Mouse (Mus musculus) CH12.LX (cell line): ENCODE data around the gene Dnajb11. TPM values are rescaled to one million over a fixed set of nuclear protein-coding genes. Genes with fewer than 3 reads are reported as not detected.

ENCODE experiments used
- DNase-seq: peaks from one replicate; pipeline ENCODE4 v3.0.0-alpha.2; 2013; ENCODE audit errors: extremely low read depth
- H3K27ac ChIP-seq: 2 replicates; pipeline ENCODE4 v1.5.1; 2012; ENCODE audit warnings: low read depth, mild to moderate bottlenecking, control low read depth, moderate library complexity; ENCODE audit not compliant: insufficient read depth
- H3K27me3 ChIP-seq: replicated peaks from 2 replicates; pipeline ENCODE3; 2012; ENCODE audit warnings: inconsistent platforms
- H3K36me3 ChIP-seq, 2 experiments: replicated peaks in 1 of 2; 2 replicates each; pipeline versions ENCODE3 to v1.6.1; 2012; ENCODE audit warnings: inconsistent platforms in 1 of 2, low read length in 1 of 2, mild to moderate bottlenecking in 1 of 2, mixed read lengths in 1 of 2, moderate library complexity in 1 of 2; ENCODE audit not compliant: control insufficient read depth in 1 of 2, insufficient read depth in 1 of 2
- H3K4me1 ChIP-seq, 2 experiments: 2 replicates each; pipeline ENCODE4 v1.6.1; 2012; ENCODE audit warnings: inconsistent platforms in 1 of 2, moderate library complexity in 1 of 2; ENCODE audit not compliant: insufficient read depth in 2 of 2, control insufficient read depth in 1 of 2
- H3K4me2 ChIP-seq: 2 replicates; pipeline ENCODE4 v1.6.1; 2012; ENCODE audit warnings: low read depth, mild to moderate bottlenecking, control low read depth; ENCODE audit not compliant: poor library complexity, insufficient read depth, severe bottlenecking
- H3K4me3 ChIP-seq, 3 experiments: fragments of 150-350 bp in 1 of 3; sonication (generic) in 1 of 3; replicated peaks in 1 of 3; 2 replicates each; pipeline versions ENCODE3 to v1.5.1; 2011 to 2012; ENCODE audit warnings: low read depth in 2 of 3, low read length in 2 of 3, mild to moderate bottlenecking in 2 of 3, moderate library complexity in 2 of 3, control low read depth in 1 of 3, improper control_type of control experiment in 1 of 3, inconsistent platforms in 1 of 3, mixed read lengths in 1 of 3; ENCODE audit not compliant: poor library complexity in 1 of 3
- H3K79me2 ChIP-seq: replicated peaks from 2 replicates; pipeline ENCODE4 v1.6.1; 2012; ENCODE audit warnings: mild to moderate bottlenecking, moderate library complexity; ENCODE audit not compliant: control insufficient read depth, poor library complexity, insufficient read depth, severe bottlenecking; ENCODE audit errors: extremely low read depth
- H3K9ac ChIP-seq: 2 replicates; pipeline ENCODE4 v1.6.1; 2012; ENCODE audit warnings: low read depth, mild to moderate bottlenecking, control low read depth, moderate library complexity; ENCODE audit not compliant: insufficient read depth
- H3K9me3 ChIP-seq: replicated peaks from 2 replicates; pipeline ENCODE3; 2012; ENCODE audit warnings: low read length, inconsistent platforms, mixed read lengths
- CHD1 ChIP-seq: IDR thresholded peaks from 2 replicates; pipeline ENCODE4 v1.6.1; 2012; ENCODE audit warnings: low read depth, low read length, improper control_type of control experiment, inconsistent platforms
- CHD2 ChIP-seq: IDR thresholded peaks from 2 replicates; pipeline ENCODE4 v1.6.1; 2011; ENCODE audit warnings: low read length, improper control_type of control experiment
- E2F4 ChIP-seq: IDR thresholded peaks from 2 replicates; pipeline ENCODE4 v1.6.1; 2011; ENCODE audit warnings: low read depth, low read length, improper control_type of control experiment; ENCODE audit not compliant: insufficient replicate concordance
- ELF1 ChIP-seq: IDR thresholded peaks from 2 replicates; pipeline ENCODE4 v1.6.1; 2014; ENCODE audit warnings: low read depth, mild to moderate bottlenecking, inconsistent platforms, low read length, improper control_type of control experiment
- ETS1 ChIP-seq: conservative IDR thresholded peaks from 2 replicates; pipeline ENCODE4 v1.6.1; 2012; ENCODE audit warnings: low read depth, mild to moderate bottlenecking, inconsistent platforms, low read length, improper control_type of control experiment, moderate library complexity
- GABPA ChIP-seq: IDR thresholded peaks from 2 replicates; pipeline ENCODE4 v1.6.1; 2012; ENCODE audit warnings: low read depth, low read length, improper control_type of control experiment, inconsistent platforms; ENCODE audit not compliant: insufficient replicate concordance
- HCFC1 ChIP-seq: IDR thresholded peaks from 2 replicates; pipeline ENCODE4 v1.6.1; 2012; ENCODE audit warnings: low read depth, mild to moderate bottlenecking, inconsistent platforms, low read length, improper control_type of control experiment
- JUN ChIP-seq: IDR thresholded peaks from 2 replicates; pipeline ENCODE4 v1.6.1; 2011; ENCODE audit warnings: low read depth, mild to moderate bottlenecking, low read length, improper control_type of control experiment, moderate library complexity; ENCODE audit not compliant: insufficient read depth
- JUND ChIP-seq: conservative IDR thresholded peaks from 2 replicates; pipeline ENCODE4 v1.6.1; 2011; ENCODE audit warnings: low read depth, low read length, improper control_type of control experiment
- KAT2A ChIP-seq: IDR thresholded peaks from 2 replicates; pipeline ENCODE4 v1.6.1; 2012; ENCODE audit warnings: low read length, improper control_type of control experiment, inconsistent platforms; ENCODE audit not compliant: insufficient replicate concordance
- MAFK ChIP-seq: IDR thresholded peaks from 2 replicates; pipeline ENCODE4 v1.6.1; 2011; ENCODE audit warnings: low read length, improper control_type of control experiment; ENCODE audit not compliant: insufficient replicate concordance
- MAX ChIP-seq: IDR thresholded peaks from 2 replicates; pipeline ENCODE4 v1.6.1; 2011; ENCODE audit warnings: low read length, improper control_type of control experiment
- MEF2A ChIP-seq: IDR thresholded peaks from 2 replicates; pipeline ENCODE4 v1.6.1; 2014; ENCODE audit warnings: low read depth, mild to moderate bottlenecking, inconsistent platforms, low read length, improper control_type of control experiment, borderline replicate concordance
- MXI1 ChIP-seq: IDR thresholded peaks from 2 replicates; pipeline ENCODE4 v1.6.1; 2011; ENCODE audit warnings: mild to moderate bottlenecking, low read depth, low read length, improper control_type of control experiment
- NELFE ChIP-seq: IDR thresholded peaks from 2 replicates; pipeline ENCODE4 v1.6.1; 2011; ENCODE audit warnings: low read depth, low read length, improper control_type of control experiment
- PAX5 ChIP-seq: IDR thresholded peaks from 2 replicates; pipeline ENCODE4 v1.6.1; 2012; ENCODE audit warnings: low read length, inconsistent platforms, mixed read lengths
- POLR2A ChIP-seq: IDR thresholded peaks from 2 replicates; pipeline ENCODE4 v1.6.1; 2011; ENCODE audit warnings: low read depth, mild to moderate bottlenecking, improper control_type of control experiment, low read length
- RAD21 ChIP-seq: IDR thresholded peaks from 2 replicates; pipeline ENCODE4 v1.6.1; 2011; ENCODE audit warnings: low read depth, mild to moderate bottlenecking, low read length, improper control_type of control experiment, moderate library complexity
- RCOR1 ChIP-seq: conservative IDR thresholded peaks from 2 replicates; pipeline ENCODE4 v1.6.1; 2012; ENCODE audit warnings: low read depth, mild to moderate bottlenecking, inconsistent platforms, low read length, improper control_type of control experiment
- TBP ChIP-seq: conservative IDR thresholded peaks from 2 replicates; pipeline ENCODE4 v1.6.1; 2011; ENCODE audit warnings: low read depth, low read length, improper control_type of control experiment
- TCF12 ChIP-seq: IDR thresholded peaks from 2 replicates; pipeline ENCODE4 v1.6.1; 2014; ENCODE audit warnings: low read depth, mild to moderate bottlenecking, inconsistent platforms, low read length, improper control_type of control experiment
- USF1 ChIP-seq: IDR thresholded peaks from 2 replicates; pipeline ENCODE4 v1.6.1; 2014; ENCODE audit warnings: low read depth, mild to moderate bottlenecking, inconsistent platforms, low read length, improper control_type of control experiment
- USF2 ChIP-seq: conservative IDR thresholded peaks from 2 replicates; pipeline ENCODE4 v1.6.1; 2011; ENCODE audit warnings: low read depth, low read length, improper control_type of control experiment
- ZC3H11A ChIP-seq: IDR thresholded peaks from 2 replicates; pipeline ENCODE4 v1.6.1; 2012; ENCODE audit warnings: low read depth, mild to moderate bottlenecking, inconsistent platforms, low read length, improper control_type of control experiment
- ZKSCAN1 ChIP-seq: IDR thresholded peaks from 2 replicates; pipeline ENCODE4 v1.6.1; 2012; ENCODE audit warnings: low read depth, inconsistent platforms, low read length, improper control_type of control experiment, borderline replicate concordance
- ZMIZ1 ChIP-seq: IDR thresholded peaks from 2 replicates; pipeline ENCODE4 v1.6.1; 2012; ENCODE audit warnings: low read depth, mild to moderate bottlenecking, inconsistent platforms, low read length, improper control_type of control experiment
- ZNF384 ChIP-seq: IDR thresholded peaks from 2 replicates; pipeline ENCODE4 v1.6.1; 2012; ENCODE audit warnings: low read depth, low read length, improper control_type of control experiment, inconsistent platforms
- dilution Hi-C: fragments of 300-500 bp; cut with MboI; formaldehyde crosslinking; loops from 2 replicates; pipeline ENCODE4 v1.14.3; 2020; ENCODE audit warnings: low sequenced_read_pairs; ENCODE audit not compliant: extremely low pct_unique_long_range_greater_than_20kb, extremely low pct_ligation_motif_present
- in situ Hi-C: fragments of 300-500 bp; cut with MboI; formaldehyde crosslinking; loops from 3 replicates; pipeline ENCODE4 v1.14.3; 2019; ENCODE audit warnings: low sequenced_read_pairs, low pct_ligation_motif_present, low pct_unique_long_range_greater_than_20kb, mixed read lengths
- polyA plus RNA-seq: library from polyadenylated mRNA; unstranded; fragments of >175 nt; gene quantifications from 2 replicates; pipeline ENCODE4 v1.2.1, GENCODE M21; 2012; ENCODE audit warnings: low read depth; ENCODE audit not compliant: insufficient read length
- total RNA-seq, 2 experiments: library from RNA; depleted of rRNA; stranded (reverse); fragments of 300-350 nt in 1 of 2; fragments of >200 nt in 1 of 2; gene quantifications; 2 replicates each; pipeline ENCODE4 v1.2.3; 2012 to 2014

The Dnajb11 gene
- total and polyA plus RNA-seq, 3 experiments = 122 to 206 (median 129) TPM

GRCm38 (mm10) chr16:22876218-22877043, 18.8 kb downstream of the Dnajb11 start (continued):
- TF ChIP-seq POLR2A (peak; percentile 74), CHD1 (peak; percentile 96), JUND (peak; percentile 40; the same call in 1 of the 2 replicates), KAT2A (0 out of 2 replicates have a peak, but pooled peaks have one; percentile 64), ZKSCAN1 (no peak), USF2 (no peak), MAFK (no peak; the same call in 1 of the 2 replicates), MEF2A (peak; percentile 63), RCOR1 (peak; percentile 65; the same call in 1 of the 2 replicates), HCFC1 (peak; percentile 60), USF1 (no peak), MXI1 (peak; percentile 91), RAD21 (peak; percentile 93), JUN (no peak), PAX5 (no peak), ELF1 (peak; percentile 39; the same call in 1 of the 2 replicates), CHD2 (peak; percentile 68), ZNF384 (peak; percentile 26; the same call in 1 of the 2 replicates), E2F4 (peak; percentile 75; the same call in 1 of the 2 replicates)

- H3K4me1 ChIP-seq = peaks cover 6 to 31% of the 10 kb centered on the region in 2 experiments; a peak in 3 of 4 replicates
- no peak overlapping the region for H3K4me3 ChIP-seq
- no peak overlapping the region for H3K9ac ChIP-seq
- TF ChIP-seq POLR2A = no peak
- no peak for TF ChIP-seq ZMIZ1
- no peak for TF ChIP-seq TBP
- TF ChIP-seq ETS1 = no peak
- TF ChIP-seq RAD21 = no peak
- no peak for TF ChIP-seq NELFE
- no peak for TF ChIP-seq JUND
- no peak for TF ChIP-seq GABPA
- TF ChIP-seq ELF1 = no peak
- TF ChIP-seq HCFC1 = no peak
- TF ChIP-seq TCF12 = no peak
- TF ChIP-seq USF2 = no peak
- no peak for TF ChIP-seq MAX
- no peak for TF ChIP-seq MEF2A
- no peak for TF ChIP-seq ZC3H11A
- H3K4me2 ChIP-seq = no peak overlapping the region
- dilution Hi-C loops = no loop called here
- peaks cover 6 to 24% of the 10 kb centered on the region in 2 experiments for H3K36me3 ChIP-seq
- no peaks in the 10 kb centered on the region for H3K27me3 ChIP-seq
- H3K79me2 ChIP-seq = no peaks in the 10 kb centered on the region
- H3K27ac ChIP-seq = no peak overlapping the region
- in situ Hi-C loops = loop anchor here (5.0 to 25.0 kb wide), 2 partner anchors 74 to 559 kb away; partner anchors contain the start of genes Hrg and Rtp1
- H3K9me3 ChIP-seq = no peaks in the 10 kb centered on the region
- no peak for DNase-seq
These were observed 20.2 kb downstream of the Dnajb11 start for GRCm38 (mm10) chr16:22877660-22878390.
